Comparison of ENCODE assay signal across 25 mouse cellular contexts in the genomic region with DNA sequence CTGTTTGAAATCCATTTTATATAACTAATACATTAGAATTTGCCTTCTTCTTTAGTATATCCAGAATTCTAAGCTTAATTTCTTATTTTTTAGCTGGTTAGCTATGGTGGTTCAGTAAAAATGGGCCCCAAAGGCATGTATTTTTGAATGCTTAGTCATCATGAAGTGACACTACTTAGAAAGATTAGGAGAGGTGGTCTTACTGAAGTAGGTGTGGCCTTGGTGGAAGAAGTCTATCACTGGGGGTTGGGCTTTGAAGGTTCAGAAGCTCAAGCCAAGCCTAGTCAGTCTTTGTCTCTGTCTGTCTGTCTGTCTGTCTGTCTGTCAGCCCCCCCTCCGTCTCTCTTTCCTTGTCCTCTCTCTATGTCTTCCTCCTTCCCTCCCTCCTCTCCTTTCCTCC.
DNase-seq lines count a peak whose midpoint lies in the region; ATAC-seq lines count a peak whose summit lies in the region.
"Had no signal": no experiment of that assay in that cellular context is flagged by ENCODE, and none has a peak within 500 bp of the region (broad histone marks: within the 10 kb centered on the region; RNA-seq: fewer than 3 reads in every experiment).

No protein-coding gene starts in this region.

- no peaks in the 10 kb centered on the region for H3K36me3 ChIP-seq in liver, embryonic 12.5 days
- H3K36me3 ChIP-seq: embryonic facial prominence, embryonic 10.5 days; embryonic facial prominence, embryonic 13.5 days; forebrain, embryonic 12.5 days; forebrain, embryonic 15.5 days; heart, embryonic 13.5 days; hindbrain, embryonic 13.5 days; intestine, embryonic 15.5 days had no signal

- no peak for DNase-seq in liver
- DNase-seq in T-cell, adult 2 months (ENCODE audit: low spot score) = no peak
- no peak for DNase-seq in adrenal gland, adult 8-10 months
- DNase-seq: adrenal gland, adult 2 months; adrenal gland, postnatal 25 days; cerebellum, adult 2 months; cerebellum, adult 9-11 months; cerebellum, postnatal 25 days; embryo, embryonic 11 days; gastrocnemius, postnatal 25 days; heart, adult 18-20 months had no signal

- 73% methylated on average over 1 of the region's 1 CpGs for WGBS in liver, embryonic 12.5 days (ENCODE audit: insufficient replicate concordance)

- H3K4me3 ChIP-seq in liver, embryonic 12.5 days = no peak overlapping the region
- H3K4me3 ChIP-seq: embryonic facial prominence, embryonic 10.5 days; embryonic facial prominence, embryonic 13.5 days; erythroblast, embryonic 14.5 days; forebrain, embryonic 12.5 days; forebrain, embryonic 15.5 days; heart, embryonic 13.5 days; hindbrain, embryonic 13.5 days; intestine, embryonic 15.5 days had no signal

- no peaks in the 10 kb centered on the region for H3K27me3 ChIP-seq in liver, embryonic 12.5 days (replicated peaks)
- H3K27me3 ChIP-seq: embryonic facial prominence, embryonic 13.5 days; forebrain, embryonic 12.5 days; forebrain, embryonic 15.5 days; heart, embryonic 13.5 days; hindbrain, embryonic 13.5 days; intestine, embryonic 15.5 days; Patski had no signal

- no peak overlapping the region for H3K4me2 ChIP-seq in liver, embryonic 12.5 days
- H3K4me2 ChIP-seq: embryonic facial prominence, embryonic 13.5 days; forebrain, embryonic 12.5 days; forebrain, embryonic 15.5 days; heart, embryonic 13.5 days; hindbrain, embryonic 13.5 days; intestine, embryonic 15.5 days had no signal

- no peak overlapping the region for H3K9ac ChIP-seq in liver, embryonic 12.5 days
- H3K9ac ChIP-seq: embryonic facial prominence, embryonic 13.5 days; forebrain, embryonic 12.5 days; forebrain, embryonic 15.5 days; heart, embryonic 13.5 days; hindbrain, embryonic 13.5 days; intestine, embryonic 15.5 days had no signal

- no peak overlapping the region for H3K27ac ChIP-seq in liver, embryonic 12.5 days
- H3K27ac ChIP-seq: embryonic facial prominence, embryonic 10.5 days; embryonic facial prominence, embryonic 13.5 days; forebrain, embryonic 12.5 days; forebrain, embryonic 15.5 days; heart, embryonic 13.5 days; hindbrain, embryonic 13.5 days; intestine, embryonic 15.5 days had no signal

- peak; percentile 32; the same call in 1 of the 2 replicates for ATAC-seq in liver, embryonic 12.5 days
- peak; percentile 42; the same call in 1 of the 2 replicates for ATAC-seq in common myeloid progenitor, adult 5-6 weeks (replicated peaks; ENCODE audit: low read depth, poor library complexity, severe bottlenecking)
- 0 out of 2 replicates have a peak, but pooled peaks have one; percentile 57 for ATAC-seq in megakaryocyte-erythroid progenitor cell, adult 5-6 weeks (replicated peaks; ENCODE audit: low FRiP score, low TSS enrichment, poor library complexity, severe bottlenecking)
- ATAC-seq: CD4-positive, CD25-positive, alpha-beta regulatory T cell, adult 4 months; forebrain, embryonic 15.5 days; hindbrain, embryonic 16.5 days; intestine, embryonic 15.5 days; Patski had no signal

- H3K9me3 ChIP-seq in liver, embryonic 12.5 days (replicated peaks) = no peaks in the 10 kb centered on the region
- H3K9me3 ChIP-seq: embryonic facial prominence, embryonic 10.5 days; embryonic facial prominence, embryonic 13.5 days; forebrain, embryonic 12.5 days; forebrain, embryonic 15.5 days; heart, embryonic 13.5 days; hindbrain, embryonic 13.5 days; intestine, embryonic 15.5 days had no signal

- H3K4me1 ChIP-seq in liver, embryonic 12.5 days = peaks cover 15% of the 10 kb centered on the region; the same call in 1 of the 2 replicates
- H3K4me1 ChIP-seq: forebrain, embryonic 15.5 days; intestine, embryonic 15.5 days had no signal
